In the genomic region with DNA sequence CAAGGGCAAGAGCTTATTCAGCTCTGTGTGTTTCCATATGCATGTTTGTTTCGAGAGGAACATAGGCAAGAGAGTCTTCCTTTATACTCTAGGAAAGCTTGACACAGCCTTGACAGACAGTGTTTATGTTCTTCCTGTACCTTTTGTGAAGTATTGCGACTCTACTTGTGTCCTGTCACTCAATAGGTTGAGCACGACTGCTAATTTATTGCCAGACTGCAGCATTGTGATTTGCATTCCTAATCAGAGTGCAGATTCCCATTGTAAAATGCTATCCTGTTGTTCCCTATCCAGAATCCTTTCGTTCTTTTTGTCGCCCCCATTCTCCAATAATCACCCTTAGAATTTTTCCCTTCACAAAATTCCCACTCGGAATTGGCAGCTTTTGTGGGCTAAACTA, we compare ENCODE assay signal across 13 mouse cellular contexts. TPM values are rescaled to one million over a fixed set of nuclear protein-coding genes. Genes with fewer than 3 reads are reported as not detected.
DNase-seq lines count a peak whose midpoint lies in the region; ATAC-seq and TF ChIP-seq lines count a peak whose summit lies in the region.
"Had no signal": no experiment of that assay in that cellular context is flagged by ENCODE, and none has a peak within 500 bp of the region (broad histone marks: within the 10 kb centered on the region; RNA-seq: fewer than 3 reads in every experiment).

No protein-coding gene starts in this region.

- no peaks in the 10 kb centered on the region for H3K27me3 ChIP-seq in forebrain, embryonic 14.5 days (replicated peaks; ENCODE audit: control insufficient read depth, insufficient read depth, low read length)

- DNase-seq in retina, postnatal 1 day = peak; percentile 36
- DNase-seq in retina, embryonic 14.5 days (ENCODE audit: low spot score) = no peak
- peak; percentile 84 for DNase-seq in forebrain, embryonic 14.5 days (ENCODE audit: low spot score)
- peak; percentile 8 for DNase-seq in mesoderm, embryonic 11.5 days (ENCODE audit: low read depth, low spot score)
- no peak for DNase-seq in liver
- no peak for DNase-seq in heart, postnatal 36 days
- DNase-seq: heart, adult 2 months; kidney, postnatal 14 days; lung, adult 18-20 months had no signal

- H3K9me3 ChIP-seq in forebrain, embryonic 14.5 days (replicated peaks; ENCODE audit: control insufficient read depth, low read length) = no peaks in the 10 kb centered on the region
- H3K9me3 ChIP-seq: limb, embryonic 10.5 days had no signal

- no peaks in the 10 kb centered on the region for H3K36me3 ChIP-seq in forebrain, embryonic 14.5 days (ENCODE audit: control insufficient read depth, insufficient read depth, low read length)
- H3K36me3 ChIP-seq: limb, embryonic 10.5 days had no signal

- H3K4me3 ChIP-seq in forebrain, embryonic 14.5 days (ENCODE audit: low read depth, low read length) = peak overlapping the region; percentile 55
- H3K4me3 ChIP-seq in olfactory bulb, adult 2 months (ENCODE audit: insufficient read depth, low read depth, low read length) = no peak overlapping the region
- H3K4me3 ChIP-seq: heart, adult 2 months had no signal

- ATAC-seq in forebrain, embryonic 14.5 days = peak; percentile 65

- peak overlapping the region; percentile 58 for H3K4me2 ChIP-seq in forebrain, embryonic 14.5 days (ENCODE audit: low read length)

- intact Hi-C loops in heart, postnatal 36 days (cut with DNase I) = no loop called here

- peak overlapping the region; percentile 92 for H3K9ac ChIP-seq in forebrain, embryonic 14.5 days (ENCODE audit: low read length)

- 4% methylated on average over 6 of the region's 6 CpGs for WGBS in forebrain, embryonic 14.5 days
- WGBS in olfactory bulb, adult 2 months = 13% methylated on average over 6 of the region's 6 CpGs

- H3K27ac ChIP-seq in forebrain, embryonic 14.5 days (ENCODE audit: low read depth, low read length) = peak overlapping the region; percentile 97
- peak overlapping the region; percentile 91 for H3K27ac ChIP-seq in olfactory bulb, adult 2 months (ENCODE audit: insufficient read depth, low read depth, low read length)
- H3K27ac ChIP-seq: heart, adult 2 months; limb, embryonic 10.5 days had no signal

- TF ChIP-seq POLR2A in olfactory bulb, adult 2 months (IDR thresholded peaks at IDR 0.05; ENCODE audit: insufficient read depth, low read depth, low read length) = no peak

- peaks cover 6% of the 10 kb centered on the region; the same call in 1 of the 2 replicates for H3K4me1 ChIP-seq in forebrain, embryonic 14.5 days (ENCODE audit: control insufficient read depth, insufficient read depth, low read length)
- H3K4me1 ChIP-seq in olfactory bulb, adult 2 months (ENCODE audit: control insufficient read depth, insufficient read depth, low read length) = no peaks in the 10 kb centered on the region

- TF ChIP-seq CTCF in olfactory bulb, adult 2 months (IDR thresholded peaks at IDR 0.05; ENCODE audit: insufficient read depth, low read depth, low read length) = no peak

RNA-seq across cellular contexts. Expression of a gene that starts 0.6 kb away (rescaled TPM):
- polyA plus RNA-seq in forebrain, embryonic 14.5 days (2014; fragmentation: Nextera tagmentation; extraction: Ambion mirVana) = 644 and 774 TPM in 2 replicates
- 126 and 572 TPM in 2 replicates for polyA plus RNA-seq in olfactory bulb, adult 2 months (2012; ENCODE audit: insufficient read depth, insufficient read length, low replicate concordance, missing spikeins)
- total RNA-seq in heart, postnatal 36 days (2021) = 10 to 100 TPM in 1 of 2 experiments, 1 to 10 TPM in 1; 9.4 to 14.5 TPM
- total RNA-seq: hematopoietic stem cell, adult 5-6 weeks; megakaryocyte-erythroid progenitor cell, adult 5-6 weeks had no signal

Comparison
In these comparisons a context has a peak if more than half of its experiments do, and no peak if none do; other contexts are left out.
1. DNase-seq: peak in retina, postnatal 1 day (single experiment), forebrain, embryonic 14.5 days (single experiment) and mesoderm, embryonic 11.5 days (single experiment); none in retina, embryonic 14.5 days (single experiment), liver (single experiment) and heart, postnatal 36 days (0 of 2).